Mouse (Mus musculus) midbrain, postnatal 0 days (tissue): ENCODE measurements at regions not wholly inside any gene's neighbourhood (a gene's known extent, or its start where the extent isn't known, plus 50 kb on each side); places are given as distances from the start of the nearest gene placed in this dataset.

ENCODE experiments used
- ATAC-seq: fragments of 200-750 bp; cut with Nextera tagmentation; 2 replicates; pipeline ENCODE4 v1.8.0; 2017; ENCODE audit warnings: moderate number of reproducible peaks, mild to moderate bottlenecking, moderate TSS enrichment, moderate library complexity; ENCODE audit not compliant: low FRiP score
- DNase-seq: peaks from one replicate; pipeline ENCODE4 v3.0.0-alpha.2; 2015; ENCODE audit warnings: low spot score
- H3K27ac ChIP-seq: fragments of 300-500 bp; sonication (generic); 2 replicates; pipeline ENCODE4 v1.5.1; 2014; ENCODE audit warnings: low read depth, mild to moderate bottlenecking, low read length, mixed read lengths
- H3K27me3 ChIP-seq: fragments of 300-500 bp; sonication (generic); 2 replicates; pipeline ENCODE4 v1.6.1; 2014; ENCODE audit warnings: low read length, control low read depth, mixed read lengths; ENCODE audit not compliant: insufficient read depth
- H3K36me3 ChIP-seq: fragments of 300-500 bp; sonication (generic); 2 replicates; pipeline ENCODE4 v1.6.1; 2014; ENCODE audit warnings: low read length, control low read depth, mixed read lengths; ENCODE audit not compliant: insufficient read depth
- H3K4me1 ChIP-seq: fragments of 300-500 bp; sonication (generic); 2 replicates; pipeline ENCODE4 v1.6.1; 2014; ENCODE audit warnings: mild to moderate bottlenecking, control low read depth, antibody characterized with exemption, low read length, mixed read lengths; ENCODE audit not compliant: insufficient read depth
- H3K4me2 ChIP-seq: fragments of 300-500 bp; sonication (generic); 2 replicates; pipeline ENCODE4 v1.6.1; 2014; ENCODE audit warnings: low read depth, mild to moderate bottlenecking, low read length, mixed read lengths; ENCODE audit not compliant: poor library complexity, severe bottlenecking
- H3K4me3 ChIP-seq: fragments of 300-500 bp; sonication (generic); 2 replicates; pipeline ENCODE4 v1.5.1; 2014; ENCODE audit warnings: low read depth, mild to moderate bottlenecking, low read length, moderate library complexity
- H3K9ac ChIP-seq: fragments of 300-500 bp; sonication (generic); replicated peaks from 2 replicates; pipeline ENCODE4 v1.6.1; 2014; ENCODE audit warnings: mild to moderate bottlenecking, low read length, moderate library complexity, mixed read lengths; ENCODE audit not compliant: poor library complexity, severe bottlenecking
- H3K9me3 ChIP-seq: fragments of 300-500 bp; sonication (generic); 2 replicates; pipeline ENCODE4 v1.6.1; 2016; ENCODE audit warnings: low read length, control low read depth
- CTCF ChIP-seq: IDR thresholded peaks from 2 replicates; pipeline ENCODE4 v1.5.1; 2016; ENCODE audit warnings: antibody characterized with exemption, mild to moderate bottlenecking
- WGBS: fragments of 180-500 bp; shearing (Covaris S2); extraction: QIAGEN DNeasy Blood & Tissue Kit; methylation state at CpG from one replicate; pipeline ENCODE4 v1.1.7; 2014; 5-methylcytosine and 5-hydroxymethylcytosine counted together

DNA sequence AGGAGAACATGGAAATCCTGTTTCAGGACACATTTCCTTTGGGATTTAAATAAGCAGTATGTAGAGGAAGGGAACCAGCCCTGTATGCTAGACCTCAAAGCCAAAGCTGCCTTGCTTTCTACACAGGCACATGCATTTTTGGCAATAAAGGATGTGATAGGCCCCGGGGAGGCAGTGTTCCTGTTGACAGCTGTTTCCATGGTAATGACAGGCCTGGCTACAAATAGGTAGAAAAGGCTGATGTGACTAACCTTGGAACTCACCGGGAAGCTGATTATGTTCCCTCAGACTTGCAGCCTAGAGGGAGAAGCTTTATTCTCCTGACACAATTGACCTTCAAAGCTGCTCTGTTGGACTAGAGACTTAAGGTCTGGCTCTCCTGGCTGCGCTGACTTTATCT lies 101.6 kb upstream of the Ywhaq start:
- H3K9ac ChIP-seq: no peak overlapping the region
- WGBS: 29% methylated on average over 3 of the region's 3 CpGs
- 0 out of 2 replicates have a peak, but pooled peaks have one; percentile 20 for ATAC-seq
- H3K9me3 ChIP-seq: no peaks in the 10 kb centered on the region
- H3K27me3 ChIP-seq: no peaks in the 10 kb centered on the region
- no peaks in the 10 kb centered on the region for H3K4me1 ChIP-seq
- no peak for TF ChIP-seq CTCF
- no peak overlapping the region for H3K4me3 ChIP-seq
- peak; percentile 6 for DNase-seq
- H3K27ac ChIP-seq: no peak overlapping the region
- H3K36me3 ChIP-seq: no peaks in the 10 kb centered on the region
- H3K4me2 ChIP-seq: no peak overlapping the region

DNA sequence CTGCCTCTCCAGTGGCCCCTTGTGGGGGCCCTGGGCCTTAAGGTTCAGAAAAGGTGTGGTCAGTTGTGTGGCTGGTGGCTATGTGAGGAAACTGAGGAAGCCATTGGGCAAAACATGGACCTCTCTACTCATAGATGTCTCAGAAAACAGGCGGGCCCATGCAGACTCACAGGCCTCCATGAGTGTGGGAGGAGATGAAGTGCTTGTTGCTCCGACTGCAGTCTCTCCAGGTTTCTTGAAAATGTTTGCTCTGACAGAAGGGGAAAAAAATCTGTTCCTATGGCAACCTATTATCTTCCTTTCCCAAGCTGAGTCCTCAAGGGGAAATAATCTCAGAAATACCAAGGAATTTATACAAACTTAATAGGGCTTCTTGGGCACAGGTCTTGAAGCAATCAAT lies 95.3 kb upstream of the Ywhaq start:
- no peak; the same call in 1 of the 2 replicates for ATAC-seq
- H3K9ac ChIP-seq: no peak overlapping the region
- 49% methylated on average over 2 of the region's 2 CpGs for whole genome bisulfite sequencing

DNA sequence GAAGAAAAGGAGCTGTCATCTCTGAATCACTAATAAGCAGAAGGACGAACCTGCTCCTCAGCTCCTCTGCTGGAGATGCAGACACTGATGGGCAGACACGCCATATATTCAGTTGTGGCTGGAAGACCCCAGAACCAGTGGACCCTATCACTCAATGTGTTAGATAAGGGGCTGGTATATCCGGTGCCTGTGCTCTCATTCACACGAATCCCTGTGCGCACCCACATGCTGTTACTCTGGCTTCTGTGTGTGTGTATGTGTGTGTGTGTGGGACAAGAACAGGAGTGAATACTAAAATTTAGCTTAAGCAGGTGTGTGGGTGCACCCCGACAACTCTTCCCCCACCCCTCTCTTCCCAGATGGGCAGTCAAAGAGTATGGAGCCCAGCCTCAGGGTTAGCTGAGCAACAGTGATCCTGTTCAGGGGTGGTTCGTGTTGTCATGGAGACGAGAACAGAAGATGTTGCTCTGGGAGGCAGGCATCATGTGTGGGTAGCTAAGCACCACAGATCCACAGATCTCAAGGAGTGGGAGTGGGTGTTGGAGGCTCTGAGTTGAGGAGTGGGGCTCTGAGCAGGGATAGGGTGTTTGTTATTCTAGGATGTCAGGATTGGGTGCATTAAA lies 93.7 kb upstream of the Ywhaq start:
- H3K36me3 ChIP-seq: no peaks in the 10 kb centered on the region
- peaks cover 5% of the 10 kb centered on the region; the same call in 1 of the 2 replicates for H3K4me1 ChIP-seq
- H3K9ac ChIP-seq: no peak overlapping the region
- TF ChIP-seq CTCF: peak; percentile 20; the same call in 1 of the 2 replicates
- DNase-seq (peak; percentile 61), ATAC-seq (peak; percentile 63)
- peak overlapping the region; percentile 34 for H3K27ac ChIP-seq
- no peaks in the 10 kb centered on the region for H3K27me3 ChIP-seq
- H3K9me3 ChIP-seq: no peaks in the 10 kb centered on the region
- no peak overlapping the region for H3K4me3 ChIP-seq
- 53% methylated on average over 8 of the region's 8 CpGs for WGBS
- H3K4me2 ChIP-seq: no peak overlapping the region

More for the DNA sequence above, 95.3 kb upstream of the Ywhaq start:
- Histone ChIP-seq H3K27me3 (no peaks in the 10 kb centered on the region), H3K36me3 (no peaks in the 10 kb centered on the region), H3K4me2 (no peak overlapping the region), H3K27ac (peak overlapping the region; percentile 26), H3K4me3 (no peak overlapping the region), H3K4me1 (peaks cover 5% of the 10 kb centered on the region; the same call in 1 of the 2 replicates), H3K9me3 (no peaks in the 10 kb centered on the region)
- DNase-seq: peak; percentile 49
- no peak for TF ChIP-seq CTCF

DNA sequence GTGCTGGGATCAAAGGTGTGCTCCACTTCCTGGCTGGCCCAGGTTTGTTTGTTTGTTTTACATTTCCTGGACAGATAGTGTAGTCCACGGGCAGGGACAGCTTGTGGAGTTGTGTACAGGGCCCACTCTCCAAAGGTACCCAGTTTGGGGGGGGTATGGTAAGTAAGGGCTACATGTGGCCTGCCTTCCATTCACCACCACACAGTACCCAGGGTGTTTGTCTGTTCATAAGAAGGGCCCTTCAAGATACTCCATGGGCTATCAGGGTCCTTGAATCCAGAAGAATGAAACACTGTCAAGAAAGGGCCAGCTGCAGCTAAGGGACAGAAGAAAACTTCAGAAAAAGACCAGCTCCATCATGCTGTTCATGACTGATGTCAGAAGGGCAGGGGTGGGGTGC lies 89.6 kb upstream of the Ywhaq start:
- no peaks in the 10 kb centered on the region for H3K27me3 ChIP-seq
- no peak overlapping the region for H3K9ac ChIP-seq
- ATAC-seq (no peak), DNase-seq (no peak)
- WGBS: 68% methylated on average over 1 of the region's 1 CpGs
- no peaks in the 10 kb centered on the region for H3K36me3 ChIP-seq
- TF ChIP-seq CTCF: no peak
- H3K4me1 ChIP-seq: peaks cover under 1% of the 10 kb centered on the region; the same call in 1 of the 2 replicates
- H3K4me2 ChIP-seq: no peak overlapping the region
- H3K27ac ChIP-seq: no peak overlapping the region
- H3K4me3 ChIP-seq: no peak overlapping the region
- H3K9me3 ChIP-seq: no peaks in the 10 kb centered on the region

DNA sequence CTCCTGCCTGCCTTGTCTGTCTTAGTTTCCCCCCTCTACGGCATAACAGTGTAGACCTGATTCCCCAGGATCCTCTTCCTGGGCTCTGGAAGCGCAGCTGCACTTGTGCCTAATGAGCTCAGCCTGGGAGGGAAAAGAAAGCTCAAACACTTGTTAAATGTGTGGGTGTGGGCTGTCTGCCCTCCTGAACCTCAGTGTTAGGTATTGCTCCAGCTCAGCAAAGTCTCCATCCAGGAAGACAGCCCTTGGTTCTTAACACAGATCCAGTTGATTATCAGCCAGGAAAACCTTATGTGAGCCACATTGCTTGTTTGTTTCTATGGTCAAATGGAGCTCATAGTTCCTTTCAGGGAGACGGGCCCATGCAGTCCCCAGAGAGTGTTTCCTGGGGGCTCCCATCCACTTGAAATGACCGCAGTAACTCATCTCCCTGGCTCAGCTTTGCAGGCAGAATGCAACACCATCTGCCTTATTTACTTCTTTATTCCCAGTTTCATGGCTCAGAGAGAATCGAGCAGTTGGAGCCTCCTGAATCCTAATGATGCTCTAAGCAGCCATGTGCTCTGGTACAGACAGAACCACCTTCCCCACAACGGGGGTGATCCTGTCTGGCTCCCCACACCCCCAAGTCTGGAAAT lies 88.4 kb upstream of the Ywhaq start:
- Histone ChIP-seq H3K27ac (0 out of 2 replicates have a peak overlapping the region, but pooled peaks have one; percentile 6), H3K4me2 (no peak overlapping the region), H3K36me3 (no peaks in the 10 kb centered on the region), H3K4me1 (no peaks in the 10 kb centered on the region; the same call in 1 of the 2 replicates), H3K9ac (no peak overlapping the region), H3K9me3 (no peaks in the 10 kb centered on the region), H3K4me3 (no peak overlapping the region), H3K27me3 (no peaks in the 10 kb centered on the region)
- WGBS: 44% methylated on average over 6 of the region's 6 CpGs
- 0 out of 2 replicates have a peak, but pooled peaks have one; percentile 32 for ATAC-seq
- no peak for TF ChIP-seq CTCF
- peak; percentile 53 for DNase-seq

DNA sequence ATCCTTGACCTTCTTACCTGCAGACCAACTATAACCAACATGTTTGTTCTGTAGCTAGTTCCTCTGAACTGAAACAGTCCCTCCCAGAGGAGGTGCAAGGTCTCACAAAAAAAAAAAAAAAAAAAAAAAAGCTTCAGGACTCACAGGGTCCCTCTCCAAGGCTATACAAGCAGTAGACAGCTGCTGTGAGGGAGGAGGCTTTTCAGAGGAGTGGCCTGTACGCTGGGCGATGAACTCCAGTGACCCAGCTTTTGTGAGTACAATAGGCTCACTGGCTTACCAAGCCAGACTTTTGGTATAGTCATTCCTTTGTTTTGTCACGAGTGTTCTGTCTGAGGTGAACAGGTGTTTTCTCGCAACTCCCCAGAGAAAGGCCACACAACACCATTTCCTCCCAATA lies 85.8 kb upstream of the Ywhaq start:
- H3K4me1 ChIP-seq: no peaks in the 10 kb centered on the region
- H3K4me2 ChIP-seq: no peak overlapping the region
- no peak for TF ChIP-seq CTCF
- no peak overlapping the region for H3K9ac ChIP-seq
- no peak overlapping the region for H3K27ac ChIP-seq
- no peaks in the 10 kb centered on the region for H3K36me3 ChIP-seq
- no peaks in the 10 kb centered on the region for H3K9me3 ChIP-seq
- H3K27me3 ChIP-seq: no peaks in the 10 kb centered on the region
- ATAC-seq (no peak), DNase-seq (no peak)
- H3K4me3 ChIP-seq: no peak overlapping the region
- 54% methylated on average over 4 of the region's 4 CpGs for WGBS
